Mouse (Mus musculus): ENCODE data around the gene Gm9780.
"Not testable (repeated sequence)": the region's sequence is repeated elsewhere in the genome, so short reads cannot be mapped to it uniquely, and the experiment has no call there.

Gm9780 gene

DNA sequence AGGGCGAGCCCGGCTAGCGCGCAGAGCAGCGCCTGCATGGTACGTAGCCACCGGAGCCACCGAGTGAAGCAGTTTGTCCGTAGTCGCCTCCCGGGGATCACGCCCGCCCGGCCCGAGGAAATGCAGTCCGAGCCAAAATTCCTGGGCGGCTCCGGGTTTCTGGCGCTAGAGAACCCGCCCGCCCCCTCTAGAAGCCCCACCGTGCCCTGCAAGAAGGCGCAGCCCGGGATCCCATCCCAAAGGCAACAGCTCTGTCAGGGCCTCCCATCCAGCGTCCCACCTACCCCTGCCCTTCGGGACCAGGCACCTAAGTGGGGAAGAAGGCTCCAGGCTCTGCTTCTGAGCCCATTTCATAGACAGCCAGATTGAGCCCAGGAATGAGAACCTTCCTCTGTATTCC, at the start of gene Gm9780:
Gm9780 (minus strand) TSS at position 101 of the 400 bp plus-strand sequence.
- in situ Hi-C loops (cut with MboI; ENCODE audit: unreplicated experiment in 2 of 2): not testable (repeated sequence)

DNA sequence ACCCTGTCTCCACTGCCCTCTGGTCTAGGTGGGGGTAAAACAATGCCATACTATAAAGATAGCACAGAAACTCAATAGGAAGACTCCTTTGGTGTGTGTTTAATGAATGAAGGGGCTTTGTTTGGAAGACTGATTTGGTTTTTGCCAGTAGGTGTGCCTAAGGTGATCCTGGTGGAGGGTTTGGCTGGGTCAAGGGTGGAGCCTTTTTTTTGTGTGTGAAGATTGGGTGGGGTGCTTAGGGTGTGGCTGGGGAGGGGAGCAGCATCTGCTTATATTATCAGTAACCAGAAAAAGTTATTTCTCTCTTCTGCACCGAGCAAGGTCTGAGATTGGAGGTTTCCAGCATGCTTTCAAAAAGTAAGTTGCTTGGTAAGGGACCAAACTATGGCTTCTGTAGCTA, 39.5 kb upstream of the Gm9780 start, which contains the start of gene Cphx3:
Cphx3 (plus strand) TSS at position 301 of the 400 bp plus-strand sequence.
- in situ Hi-C loops (cut with MboI; ENCODE audit: unreplicated experiment in 2 of 2): not testable (repeated sequence)

DNA sequence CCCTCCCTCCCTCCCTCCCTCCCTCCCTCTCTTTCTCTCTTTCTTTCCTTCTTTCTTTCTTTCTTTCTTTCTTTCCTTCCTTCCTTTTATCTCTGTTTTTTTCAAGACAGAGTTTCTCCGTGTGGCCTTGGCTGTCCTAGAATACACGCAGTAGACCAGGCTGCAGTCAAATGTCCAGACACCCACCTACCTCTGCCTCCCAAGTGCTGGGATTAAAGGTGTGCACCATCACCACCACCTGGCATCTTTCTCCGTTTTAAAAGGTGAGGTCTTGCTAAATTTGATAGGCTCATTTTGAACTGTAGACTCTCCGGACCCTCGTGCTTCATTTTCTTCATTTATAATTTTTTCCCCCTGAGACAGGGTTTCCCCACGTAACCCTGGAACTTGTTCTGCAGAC, 38.7 kb upstream of the Gm9780 start, which contains the start of gene Cphx2:
Cphx2 (plus strand) TSS at position 301 of the 400 bp plus-strand sequence.
- in situ Hi-C loops (cut with MboI; ENCODE audit: unreplicated experiment in 2 of 2): not testable (repeated sequence)

DNA sequence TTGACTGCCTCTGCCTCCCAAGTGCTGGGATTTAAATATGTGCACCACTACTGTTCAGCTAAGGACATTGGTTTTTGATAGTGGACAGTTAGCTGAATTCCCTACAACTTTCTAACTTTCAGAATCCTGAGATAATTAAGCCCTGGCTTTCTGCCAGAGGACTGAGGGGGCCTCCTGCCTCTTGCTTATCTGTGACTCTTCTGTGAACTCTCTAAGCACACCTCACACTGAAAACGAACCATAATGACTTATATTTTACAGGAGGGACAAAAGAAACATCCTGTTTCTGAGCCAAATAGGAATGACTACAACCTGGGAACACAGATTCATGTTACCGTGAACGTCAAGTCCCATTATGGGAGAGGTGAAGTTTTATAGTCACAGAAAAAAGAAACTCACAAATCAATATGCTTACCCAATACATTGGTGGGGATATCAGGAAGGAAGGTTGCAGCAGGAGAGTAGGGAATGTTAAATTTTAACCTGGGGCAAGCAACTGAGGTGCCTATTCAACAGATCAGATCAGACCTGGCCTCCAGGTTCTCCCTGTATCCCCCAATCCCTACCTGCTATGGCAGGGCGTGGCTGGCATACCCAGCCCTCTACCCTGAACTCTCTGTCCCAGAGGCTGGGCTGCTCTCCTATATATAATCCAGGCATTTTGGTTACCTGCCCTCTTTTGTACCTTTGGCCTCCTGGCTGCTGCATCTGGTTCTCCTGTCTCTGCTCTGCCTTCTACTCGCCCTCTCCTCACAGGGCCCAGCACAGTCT, 34.3 kb upstream of the Gm9780 start:
- in situ Hi-C loops (cut with MboI; ENCODE audit: unreplicated experiment in 2 of 2): not testable (repeated sequence)

GRCm38 (mm10) chr14:26067325-26067633, 24.8 kb upstream of the Gm9780 start, which contains the start of gene Tmem254c:
Gene Tmem254c (minus strand): TSS chr14:26067355.
- in situ Hi-C loops (cut with MboI; ENCODE audit: unreplicated experiment in 2 of 2): not testable (repeated sequence)

- in situ Hi-C loops (cut with MboI; ENCODE audit: unreplicated experiment in 2 of 2): not testable (repeated sequence)
Observed at GRCm38 (mm10) chr14:26066574-26067324, 24.2 kb upstream of the Gm9780 start.

DNA sequence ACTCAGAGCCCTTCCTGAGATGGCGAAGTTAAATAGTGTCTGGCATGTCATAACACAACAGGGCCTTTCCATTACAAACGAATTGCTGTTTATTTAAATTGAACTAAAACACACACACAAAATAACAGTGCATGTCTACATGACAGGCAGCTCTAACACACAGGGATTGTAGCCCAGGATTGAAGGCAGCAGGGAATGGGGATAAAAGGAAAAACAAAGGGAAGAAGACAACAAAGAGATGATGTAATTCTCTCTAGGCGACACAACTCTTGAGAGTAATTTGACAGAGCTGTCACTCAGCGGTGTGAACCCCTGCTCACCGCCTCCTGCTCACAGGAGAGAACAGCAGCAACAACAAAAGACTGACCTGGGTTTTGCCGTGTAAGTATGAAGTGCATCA, 16.9 kb upstream of the Gm9780 start:
- in situ Hi-C loops (cut with MboI; ENCODE audit: unreplicated experiment in 2 of 2): not testable (repeated sequence)

DNA sequence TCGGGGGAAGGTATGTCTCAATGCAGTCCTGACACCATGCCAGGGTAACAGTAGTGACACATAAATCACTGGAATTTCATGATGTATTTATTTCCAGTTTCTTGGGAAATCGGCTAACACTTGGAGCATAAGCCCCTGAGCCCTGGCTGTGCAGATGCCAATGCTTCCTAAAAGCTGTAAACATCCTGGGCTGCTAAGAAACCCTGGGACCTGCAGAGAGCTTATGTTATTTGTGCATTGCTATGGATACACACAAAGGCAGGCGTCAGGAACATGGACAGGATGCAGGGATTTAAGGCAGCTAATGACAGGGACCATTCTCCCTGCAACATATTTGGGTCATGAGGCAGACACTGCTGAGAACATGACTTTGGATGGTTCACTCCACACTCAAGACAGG, 15.7 kb upstream of the Gm9780 start:
- in situ Hi-C loops (cut with MboI; ENCODE audit: unreplicated experiment in 2 of 2): not testable (repeated sequence)

DNA sequence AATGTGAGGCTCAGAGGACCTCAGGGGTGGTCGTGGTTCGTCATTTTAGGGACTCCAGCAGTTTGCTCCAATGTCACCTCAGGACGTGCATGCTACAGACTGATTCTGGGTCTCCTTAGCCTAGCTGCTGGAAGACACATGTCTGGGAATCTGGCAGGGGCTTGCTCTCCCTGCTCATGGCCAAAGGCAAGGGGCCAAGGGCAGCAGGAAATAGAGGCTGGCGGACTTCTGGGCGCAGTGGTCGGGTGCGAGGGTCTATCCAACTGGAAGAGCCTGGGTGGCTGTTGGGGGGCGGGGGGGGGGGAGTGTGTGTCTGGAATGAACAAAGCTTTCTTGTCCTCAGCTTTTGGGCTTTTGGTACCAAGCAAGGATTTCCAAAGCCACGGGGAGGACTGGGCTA, 6.3 kb upstream of the Gm9780 start:
- in situ Hi-C loops (cut with MboI; ENCODE audit: unreplicated experiment in 2 of 2): not testable (repeated sequence)

DNA sequence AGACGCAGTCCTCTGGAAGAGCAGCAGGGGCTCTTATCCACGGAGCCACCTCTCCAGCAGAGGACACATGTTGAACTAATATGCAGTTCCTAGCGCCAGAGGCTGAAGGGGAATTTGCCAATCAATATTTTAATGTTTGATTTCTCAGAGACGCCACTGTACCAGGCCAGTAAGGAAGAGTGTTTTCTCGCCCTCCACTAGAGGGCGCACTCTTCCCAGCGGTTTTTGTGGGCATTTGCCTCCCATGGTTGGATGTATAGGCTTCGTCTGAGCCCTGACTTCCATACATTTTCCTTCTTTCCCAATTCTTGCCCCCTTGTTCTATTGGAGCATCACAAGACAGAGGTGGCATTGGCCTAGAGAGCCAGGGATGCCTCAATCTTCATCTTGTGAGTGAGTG, 4.5 kb upstream of the Gm9780 start:
- in situ Hi-C loops (cut with MboI; ENCODE audit: unreplicated experiment in 2 of 2): not testable (repeated sequence)

- in situ Hi-C loops (cut with MboI; ENCODE audit: unreplicated experiment in 2 of 2): not testable (repeated sequence)
Observed at GRCm38 (mm10) chr14:26045007-26045406, 2.5 kb upstream of the Gm9780 start.

DNA sequence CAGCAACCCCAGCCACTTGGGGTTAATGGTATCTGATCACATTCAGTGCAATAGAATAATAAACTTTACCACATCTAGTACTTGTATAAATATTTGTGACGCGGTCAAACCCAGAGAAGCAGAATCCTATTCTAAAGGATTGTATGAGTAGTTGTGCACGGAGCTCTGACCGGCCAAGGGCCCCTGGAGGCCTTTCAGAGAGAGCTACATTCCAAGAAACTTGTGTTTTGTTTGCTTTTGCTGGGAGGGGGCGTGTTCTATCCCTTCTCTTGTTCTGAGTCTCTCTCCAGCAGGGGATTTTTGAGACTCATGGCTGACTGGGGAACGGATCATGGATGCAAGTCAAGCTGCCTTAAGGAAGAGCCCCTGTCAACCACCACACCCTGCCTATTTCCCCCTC, 7.1 kb downstream of the Gm9780 start:
- in situ Hi-C loops (cut with MboI; ENCODE audit: unreplicated experiment in 2 of 2): not testable (repeated sequence)

GRCm38 (mm10) chr14:26034364-26034763, 8.1 kb downstream of the Gm9780 start:
- in situ Hi-C loops (cut with MboI; ENCODE audit: unreplicated experiment in 2 of 2): not testable (repeated sequence)

GRCm38 (mm10) chr14:26025653-26026052, 16.9 kb downstream of the Gm9780 start:
- in situ Hi-C loops (cut with MboI; ENCODE audit: unreplicated experiment in 2 of 2): not testable (repeated sequence)

DNA sequence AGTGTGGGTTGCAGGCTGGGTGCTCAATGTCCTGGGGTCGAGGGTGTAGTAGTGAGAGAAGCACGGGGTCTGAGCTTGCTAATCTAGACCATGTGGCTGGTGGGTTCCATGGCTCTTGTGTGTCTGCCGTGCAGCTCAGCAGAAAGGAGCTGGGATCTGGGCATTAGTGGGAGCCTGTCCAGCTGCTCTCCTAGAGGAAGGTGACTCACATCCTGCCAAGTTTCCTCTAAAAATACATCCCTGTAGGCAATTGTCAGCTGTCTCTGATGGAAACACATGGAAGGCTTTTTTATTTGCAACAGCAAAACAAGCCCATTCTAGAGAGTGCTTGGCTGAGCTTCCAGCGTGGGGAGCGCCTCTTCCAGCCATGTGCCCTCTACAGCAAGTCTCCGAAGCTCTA, 19.7 kb downstream of the Gm9780 start:
- in situ Hi-C loops (cut with MboI; ENCODE audit: unreplicated experiment in 2 of 2): not testable (repeated sequence)

GRCm38 (mm10) chr14:26021555-26021954, 21.0 kb downstream of the Gm9780 start:
- in situ Hi-C loops (cut with MboI; ENCODE audit: unreplicated experiment in 2 of 2): not testable (repeated sequence)

DNA sequence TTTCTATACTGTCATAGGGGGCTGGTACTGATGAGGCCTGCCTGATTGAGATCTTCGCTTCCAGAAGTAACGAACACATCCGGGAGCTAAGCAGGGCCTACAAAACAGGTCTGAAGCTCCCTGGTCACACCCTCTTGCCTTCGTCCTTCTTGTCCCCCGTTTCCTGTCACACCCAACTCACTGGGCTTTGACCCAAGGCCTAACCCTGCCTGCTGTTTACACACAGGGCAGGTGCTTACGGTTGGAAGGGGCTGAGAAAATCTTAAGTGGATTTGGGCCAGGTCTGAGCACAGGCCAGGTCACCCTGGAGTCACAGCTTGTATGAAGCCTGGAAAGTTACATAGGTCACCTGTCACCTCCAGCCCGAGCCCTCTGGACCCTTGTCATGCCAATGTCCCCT, 26.1 kb downstream of the Gm9780 start:
- in situ Hi-C loops (cut with MboI; ENCODE audit: unreplicated experiment in 2 of 2): not testable (repeated sequence)

DNA sequence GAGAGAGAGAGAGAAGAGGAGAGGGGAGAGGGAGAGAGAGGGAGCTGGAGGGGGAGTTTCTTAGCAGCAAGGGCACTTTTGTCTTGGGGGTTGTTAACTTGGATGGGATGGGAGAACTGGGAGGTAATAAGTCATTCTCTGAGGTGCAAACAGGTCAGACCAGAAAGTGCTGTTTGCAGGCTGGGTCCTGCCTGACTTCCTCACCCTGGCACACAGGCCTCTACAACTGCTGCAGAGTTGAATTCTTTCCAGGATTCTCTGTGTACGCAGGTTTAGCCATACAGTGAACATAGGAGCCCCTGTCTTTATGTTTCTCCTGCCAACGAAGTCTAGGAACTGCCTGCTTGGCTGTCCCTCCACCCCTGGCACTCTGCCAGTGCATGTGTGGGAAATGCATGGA, 35.0 kb downstream of the Gm9780 start:
- in situ Hi-C loops (cut with MboI; ENCODE audit: unreplicated experiment in 2 of 2): not testable (repeated sequence)

GRCm38 (mm10) chr14:25981880-25982279, 60.6 kb downstream of the Gm9780 start:
- in situ Hi-C loops (cut with MboI; ENCODE audit: unreplicated experiment in 2 of 2): not testable (repeated sequence)

DNA sequence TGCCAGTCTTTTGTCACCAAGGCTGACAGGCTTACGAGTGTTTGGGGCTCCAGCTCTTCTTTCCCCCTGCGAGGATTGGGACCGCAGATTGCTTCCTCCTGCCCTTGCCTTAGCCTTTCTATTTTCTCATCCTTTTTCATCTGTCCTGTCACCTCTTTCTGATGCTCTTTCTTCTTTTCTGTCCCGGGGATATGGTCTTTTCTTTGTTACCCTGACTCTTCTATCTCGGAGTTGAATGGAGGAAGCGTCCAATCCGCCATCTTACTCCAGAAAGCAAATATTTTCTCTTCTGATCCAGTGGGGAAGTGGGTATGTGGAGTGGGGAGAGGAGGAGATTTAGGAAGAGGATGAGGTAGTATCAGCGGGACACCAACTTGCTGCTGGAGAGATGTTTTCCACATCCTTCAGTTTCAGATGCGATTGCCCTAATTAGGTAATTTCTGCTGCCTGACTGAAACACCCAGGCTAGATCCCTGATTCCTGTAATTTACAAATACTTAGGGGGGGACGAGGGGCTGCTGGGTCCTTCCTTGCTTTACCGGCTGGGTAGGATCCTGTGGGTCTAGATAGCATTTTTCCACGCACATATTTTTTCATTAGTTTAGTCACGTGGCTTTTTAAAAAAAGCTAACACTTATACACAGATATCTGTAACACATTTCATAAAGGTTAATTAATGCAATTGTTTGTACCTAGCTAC, 63.1 kb downstream of the Gm9780 start:
- in situ Hi-C loops (cut with MboI; ENCODE audit: unreplicated experiment in 2 of 2): not testable (repeated sequence)
